Mouse (Mus musculus): Measurements from ENCODE around the gene Rnf183. TPM values are rescaled to one million over a fixed set of nuclear protein-coding genes. Genes with fewer than 3 reads are reported as not detected.

Gene Rnf183
- total RNA-seq, 2 experiments from 2014 or later = not detected

- no peak for DNase-seq (ENCODE audit: low spot score in 2 of 2)
Measured at GRCm38 (mm10) chr4:62431522-62431921, 3.5 kb downstream of the Rnf183 start.

- DNase-seq (ENCODE audit: low spot score in 2 of 2) = no peak
Measured at GRCm38 (mm10) chr4:62430678-62431077, 4.4 kb downstream of the Rnf183 start.

GRCm38 (mm10) chr4:62429616-62430015, 5.4 kb downstream of the Rnf183 start:
- DNase-seq (ENCODE audit: low spot score in 2 of 2) = no peak

- DNase-seq (ENCODE audit: low spot score in 2 of 2) = no peak
Measured at GRCm38 (mm10) chr4:62427978-62428758, 6.9 kb downstream of the Rnf183 start.

- no peak for DNase-seq (ENCODE audit: low spot score in 2 of 2)
Measured at GRCm38 (mm10) chr4:62425891-62426290, 9.2 kb downstream of the Rnf183 start.

- no peak for DNase-seq (ENCODE audit: low spot score in 2 of 2)
Measured at GRCm38 (mm10) chr4:62419091-62419490, 16.0 kb downstream of the Rnf183 start.

- no peak for DNase-seq (ENCODE audit: low spot score in 2 of 2)
Measured at GRCm38 (mm10) chr4:62418448-62418847, 16.6 kb downstream of the Rnf183 start.

- no peak for DNase-seq (ENCODE audit: low spot score in 2 of 2)
Measured at GRCm38 (mm10) chr4:62411606-62412005, 23.4 kb downstream of the Rnf183 start.

GRCm38 (mm10) chr4:62410325-62410724, 24.7 kb downstream of the Rnf183 start:
- DNase-seq (ENCODE audit: low spot score in 2 of 2) = no peak

- DNase-seq (ENCODE audit: low spot score in 2 of 2) = no peak
Measured at GRCm38 (mm10) chr4:62409615-62410014, 25.4 kb downstream of the Rnf183 start.

GRCm38 (mm10) chr4:62408601-62409282, 26.3 kb downstream of the Rnf183 start, which contains the start of the genes Cdc26 and Prpf4:
TSS of gene Cdc26 (minus strand) at chr4:62408642.
TSS of gene Prpf4 (plus strand) at chr4:62408797.
- peak; percentile 95 to 97 for DNase-seq (ENCODE audit: low spot score in 2 of 2)

GRCm38 (mm10) chr4:62407730-62408582, 27.1 kb downstream of the Rnf183 start:
- peak; percentile 34 to 57 for DNase-seq (ENCODE audit: low spot score in 2 of 2)

GRCm38 (mm10) chr4:62406133-62406532, 28.9 kb downstream of the Rnf183 start:
- no peak for DNase-seq (ENCODE audit: low spot score in 2 of 2)

GRCm38 (mm10) chr4:62398956-62399355, 36.1 kb downstream of the Rnf183 start:
- no peak for DNase-seq (ENCODE audit: low spot score in 2 of 2)

- DNase-seq (ENCODE audit: low spot score in 2 of 2) = no peak
Measured at GRCm38 (mm10) chr4:62397616-62398365, 37.3 kb downstream of the Rnf183 start.

- no peak for DNase-seq (ENCODE audit: low spot score in 2 of 2)
Measured at GRCm38 (mm10) chr4:62395806-62396205, 39.2 kb downstream of the Rnf183 start.

GRCm38 (mm10) chr4:62393459-62393858, 41.6 kb downstream of the Rnf183 start:
- no peak for DNase-seq (ENCODE audit: low spot score in 2 of 2)

- no peak for DNase-seq (ENCODE audit: low spot score in 2 of 2)
Measured at GRCm38 (mm10) chr4:62391892-62392291, 43.2 kb downstream of the Rnf183 start.

GRCm38 (mm10) chr4:62389592-62390512, 45.2 kb downstream of the Rnf183 start:
- DNase-seq (ENCODE audit: low spot score in 2 of 2) = no peak

GRCm38 (mm10) chr4:62385439-62385838, 49.6 kb downstream of the Rnf183 start:
- no peak for DNase-seq (ENCODE audit: low spot score in 2 of 2)
